Mouse (Mus musculus) thymus, adult 2 months (tissue): ENCODE measurements at regions not wholly inside any gene's neighbourhood (a gene's known extent, or its start where the extent isn't known, plus 50 kb on each side); places are given as distances from the start of the nearest gene placed in this dataset.

Experiments
- DNase-seq: peaks from one replicate; pipeline ENCODE4 v3.0.0; 2021
- H3K27ac ChIP-seq: fragments of 200-500 bp; 2 replicates; pipeline ENCODE4 v1.5.1; 2012; ENCODE audit warnings: low read length, control low read depth; ENCODE audit not compliant: control insufficient read depth, insufficient read depth
- H3K27me3 ChIP-seq: fragments of 200-500 bp; 2 replicates; pipeline ENCODE4 v1.6.1; 2012; ENCODE audit warnings: mild to moderate bottlenecking, low read length, moderate library complexity, mixed read lengths; ENCODE audit not compliant: control insufficient read depth, insufficient read depth
- H3K36me3 ChIP-seq: fragments of 200-500 bp; 2 replicates; pipeline ENCODE4 v1.6.1; 2012; ENCODE audit warnings: mild to moderate bottlenecking, low read length, moderate library complexity; ENCODE audit not compliant: control insufficient read depth, insufficient read depth
- H3K4me1 ChIP-seq: fragments of 200-500 bp; replicated peaks from 2 replicates; pipeline ENCODE4 v1.6.1; 2012; ENCODE audit warnings: low read length; ENCODE audit not compliant: control insufficient read depth, insufficient read depth
- H3K4me3 ChIP-seq: fragments of 200-500 bp; 2 replicates; pipeline ENCODE4 v1.5.1; 2012; ENCODE audit warnings: mild to moderate bottlenecking, low read length, control low read depth, moderate library complexity; ENCODE audit not compliant: control insufficient read depth, insufficient read depth
- CTCF ChIP-seq: fragments of 200-500 bp; IDR thresholded peaks from 2 replicates; pipeline ENCODE4 v1.5.1; 2012; ENCODE audit warnings: mild to moderate bottlenecking, control low read depth, low read length, moderate library complexity, borderline replicate concordance; ENCODE audit not compliant: control insufficient read depth, poor library complexity, insufficient read depth; ENCODE audit errors: extremely low read depth
- POLR2A ChIP-seq: fragments of 200-500 bp; IDR thresholded peaks from 2 replicates; pipeline ENCODE4 v1.6.1; 2012; ENCODE audit warnings: mild to moderate bottlenecking, low read length, control low read depth, moderate library complexity; ENCODE audit not compliant: control insufficient read depth, poor library complexity, insufficient read depth; ENCODE audit errors: extremely low read depth
- WGBS: fragments of 180-500 bp; shearing (Covaris S2); methylation state at CpG from one replicate; pipeline ENCODE4 v1.1.7; 2018; 5-methylcytosine and 5-hydroxymethylcytosine counted together

GRCm38 (mm10) chr10:126620802-126621201 lies 280.4 kb downstream of the Atp23 start:
- TF ChIP-seq CTCF (no peak), POLR2A (no peak)
- Histone ChIP-seq H3K4me1 (no peaks in the 10 kb centered on the region), H3K27ac (no peak overlapping the region), H3K27me3 (no peaks in the 10 kb centered on the region), H3K4me3 (no peak overlapping the region), H3K36me3 (no peaks in the 10 kb centered on the region)
- DNase-seq: no peak
- 87% methylated on average over 6 of the region's 6 CpGs for WGBS

- H3K4me1 ChIP-seq: no peaks in the 10 kb centered on the region
- H3K27ac ChIP-seq: no peak overlapping the region
- H3K36me3 ChIP-seq: no peaks in the 10 kb centered on the region
- no peaks in the 10 kb centered on the region for H3K27me3 ChIP-seq
- TF ChIP-seq POLR2A (no peak), CTCF (no peak)
- 53% methylated on average over 10 of the region's 10 CpGs for WGBS
- no peak for DNase-seq
- H3K4me3 ChIP-seq: no peak overlapping the region
Observed at GRCm38 (mm10) chr10:126619970-126620369, 281.2 kb downstream of the Atp23 start.

GRCm38 (mm10) chr10:126612226-126612625 lies 288.9 kb downstream of the Atp23 start:
- Histone ChIP-seq H3K27me3 (no peaks in the 10 kb centered on the region), H3K27ac (no peak overlapping the region), H3K4me3 (no peak overlapping the region), H3K36me3 (no peaks in the 10 kb centered on the region), H3K4me1 (no peaks in the 10 kb centered on the region)
- TF ChIP-seq CTCF (no peak), POLR2A (no peak)
- 83% methylated on average over 4 of the region's 4 CpGs for WGBS
- no peak for DNase-seq

- no peak for DNase-seq
- Histone ChIP-seq H3K27me3 (no peaks in the 10 kb centered on the region), H3K27ac (no peak overlapping the region), H3K4me3 (no peak overlapping the region), H3K36me3 (no peaks in the 10 kb centered on the region), H3K4me1 (no peaks in the 10 kb centered on the region)
- WGBS: 95% methylated on average over 8 of the region's 8 CpGs
- no peak for TF ChIP-seq CTCF
- no peak for TF ChIP-seq POLR2A
Observed at GRCm38 (mm10) chr10:126610506-126610905, 290.6 kb downstream of the Atp23 start.

- no peak overlapping the region for H3K4me3 ChIP-seq
- WGBS: 82% methylated on average over 2 of the region's 2 CpGs
- TF ChIP-seq CTCF (no peak), POLR2A (no peak)
- no peaks in the 10 kb centered on the region for H3K27me3 ChIP-seq
- no peak for DNase-seq
- no peaks in the 10 kb centered on the region for H3K36me3 ChIP-seq
- H3K27ac ChIP-seq: no peak overlapping the region
- no peaks in the 10 kb centered on the region for H3K4me1 ChIP-seq
Observed at GRCm38 (mm10) chr10:126599686-126600085, 301.5 kb downstream of the Atp23 start.

GRCm38 (mm10) chr10:126568155-126568554 lies 333.0 kb downstream of the Atp23 start:
- 99% methylated on average over 8 of the region's 8 CpGs for WGBS
- Histone ChIP-seq H3K36me3 (no peaks in the 10 kb centered on the region), H3K4me3 (no peak overlapping the region), H3K27me3 (no peaks in the 10 kb centered on the region), H3K4me1 (no peaks in the 10 kb centered on the region), H3K27ac (no peak overlapping the region)
- TF ChIP-seq POLR2A (no peak), CTCF (no peak)
- DNase-seq: no peak

- no peak for DNase-seq
- Histone ChIP-seq H3K27ac (no peak overlapping the region), H3K27me3 (no peaks in the 10 kb centered on the region), H3K4me3 (no peak overlapping the region), H3K4me1 (no peaks in the 10 kb centered on the region), H3K36me3 (no peaks in the 10 kb centered on the region)
- no peak for TF ChIP-seq CTCF
- WGBS: 89% methylated on average over 14 of the region's 14 CpGs
Observed at GRCm38 (mm10) chr10:126565326-126565725, 335.8 kb downstream of the Atp23 start.
